Mouse (Mus musculus) midbrain, embryonic 13.5 days (tissue): ENCODE measurements around the gene Olfr297. TPM values are rescaled to one million over a fixed set of nuclear protein-coding genes. Genes with fewer than 3 reads are reported as not detected.

Experiments
- ATAC-seq: fragments of 200-750 bp; cut with Nextera tagmentation; 2 replicates; pipeline ENCODE4 v1.8.0; 2017; ENCODE audit warnings: mild to moderate bottlenecking, moderate TSS enrichment, moderate library complexity
- H3K27ac ChIP-seq: fragments of 300-500 bp; sonication (generic); 2 replicates; pipeline ENCODE4 v1.5.1; 2015; ENCODE audit warnings: inconsistent platforms, mild to moderate bottlenecking, moderate library complexity
- H3K27me3 ChIP-seq: fragments of 300-500 bp; sonication (generic); 2 replicates; pipeline ENCODE4 v1.6.1; 2015; ENCODE audit warnings: mild to moderate bottlenecking, inconsistent platforms
- H3K36me3 ChIP-seq: fragments of 300-500 bp; sonication (generic); 2 replicates; pipeline ENCODE4 v1.6.1; 2015; ENCODE audit warnings: mild to moderate bottlenecking, inconsistent platforms
- H3K4me1 ChIP-seq: fragments of 300-500 bp; sonication (generic); replicated peaks from 2 replicates; pipeline ENCODE4 v1.6.1; 2015; ENCODE audit warnings: inconsistent platforms
- H3K4me2 ChIP-seq: fragments of 300-500 bp; sonication (generic); replicated peaks from 2 replicates; pipeline ENCODE4 v1.6.1; 2015; ENCODE audit warnings: moderate library complexity, mild to moderate bottlenecking, inconsistent platforms
- H3K4me3 ChIP-seq: fragments of 300-500 bp; sonication (generic); replicated peaks from 2 replicates; pipeline ENCODE4 v1.5.1; 2015; ENCODE audit warnings: mild to moderate bottlenecking, inconsistent platforms
- H3K9ac ChIP-seq: fragments of 300-500 bp; sonication (generic); replicated peaks from 2 replicates; pipeline ENCODE4 v1.6.1; 2015; ENCODE audit warnings: mild to moderate bottlenecking, inconsistent platforms
- H3K9me3 ChIP-seq: fragments of 300-500 bp; sonication (generic); 2 replicates; pipeline ENCODE4 v1.6.1; 2016; ENCODE audit warnings: mild to moderate bottlenecking, inconsistent platforms
- WGBS: fragments of 180-500 bp; shearing (Covaris S2); methylation state at CpG from one replicate; pipeline ENCODE4 v1.1.7; 2015; 5-methylcytosine and 5-hydroxymethylcytosine counted together
- polyA plus RNA-seq: library from polyadenylated mRNA; unstranded; fragments of >200 nt; fragmentation: Nextera tagmentation; extraction: Ambion mirVana; gene quantifications from 2 replicates; pipeline ENCODE4 v1.2.1, GENCODE M21; 2015

The Olfr297 gene
- not detected in 2 replicates for polyA plus RNA-seq

DNA sequence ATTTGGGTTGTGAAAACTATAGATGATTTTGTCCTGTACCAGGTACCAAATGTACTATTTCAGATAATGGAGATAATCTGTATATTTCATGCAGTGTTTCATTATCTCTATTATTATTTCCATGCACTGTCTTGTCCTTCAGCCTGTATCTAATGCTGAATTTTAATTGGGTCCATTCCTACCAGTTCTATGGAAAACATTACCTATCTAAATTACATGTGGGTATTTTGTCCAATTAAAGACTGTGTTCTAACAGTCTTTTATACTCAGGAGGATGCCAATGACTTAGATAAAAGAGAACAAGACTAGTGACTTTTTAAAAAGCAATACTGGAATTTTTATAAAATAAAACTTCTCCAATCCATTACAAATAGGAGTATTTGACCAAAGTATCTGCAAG, at the start of gene Olfr297:
Olfr297 (plus strand) TSS at position 301 of the 400 bp plus-strand sequence.
- Histone ChIP-seq H3K4me1 (no peaks in the 10 kb centered on the region), H3K36me3 (no peaks in the 10 kb centered on the region), H3K27me3 (no peaks in the 10 kb centered on the region), H3K27ac (no peak within 1 kb of the TSS), H3K9ac (no peak within 1 kb of the TSS), H3K4me2 (no peak within 1 kb of the TSS), H3K4me3 (no peak within 1 kb of the TSS), H3K9me3 (no peaks in the 10 kb centered on the region)
- no peak for ATAC-seq

DNA sequence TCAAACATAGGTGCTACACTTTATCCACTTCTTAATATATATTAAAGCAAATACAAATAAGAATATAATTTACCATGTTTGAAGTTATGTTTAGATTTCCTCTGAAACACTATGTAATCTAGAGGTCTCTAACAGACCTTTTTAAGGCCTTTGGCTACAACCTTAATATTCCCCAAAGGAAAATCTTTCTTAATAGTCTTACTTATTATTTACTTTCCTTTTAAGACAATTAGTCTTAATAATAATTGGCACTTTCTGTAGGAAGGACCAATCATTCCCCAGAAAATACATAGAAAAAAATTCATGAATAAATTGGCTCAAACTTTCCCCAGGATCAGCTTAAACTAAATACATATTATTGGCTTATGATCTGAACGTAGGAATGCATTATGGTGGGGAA, 27.4 kb upstream of the Olfr297 start, which contains the start of gene Olfr298:
Olfr298 (minus strand) TSS at position 101 of the 400 bp plus-strand sequence.
- no peaks in the 10 kb centered on the region for H3K27me3 ChIP-seq
- no peaks in the 10 kb centered on the region for H3K9me3 ChIP-seq
- H3K27ac ChIP-seq = no peak within 1 kb of the TSS
- H3K4me1 ChIP-seq = no peaks in the 10 kb centered on the region
- no peak within 1 kb of the TSS for H3K9ac ChIP-seq
- no peak within 1 kb of the TSS for H3K4me3 ChIP-seq
- 93% methylated on average over 1 of the region's 1 CpGs for whole genome bisulfite sequencing
- ATAC-seq = no peak
- H3K36me3 ChIP-seq = no peaks in the 10 kb centered on the region
- no peak within 1 kb of the TSS for H3K4me2 ChIP-seq

Other genes starting within 250 kb of the Olfr297 start
- not detected in 2 replicates for gene Olfr310, start 242.8 kb upstream of the Olfr297 start, polyA plus RNA-seq
- not detected in 2 replicates for gene Olfr309, start 206.3 kb upstream of the Olfr297 start, polyA plus RNA-seq
- gene Olfr308, start 194.3 kb upstream of the Olfr297 start, polyA plus RNA-seq = not detected in 2 replicates
- gene Olfr307, start 182.4 kb upstream of the Olfr297 start, polyA plus RNA-seq = not detected in 2 replicates
- not detected in 2 replicates for gene Olfr305, start 153.0 kb upstream of the Olfr297 start, polyA plus RNA-seq
- gene Olfr304, start 133.3 kb upstream of the Olfr297 start, polyA plus RNA-seq = not detected in 2 replicates
- not detected in 2 replicates for gene Olfr303, start 122.2 kb upstream of the Olfr297 start, polyA plus RNA-seq
- not detected in 2 replicates for gene Olfr301, start 116.1 kb upstream of the Olfr297 start, polyA plus RNA-seq
- not detected in 2 replicates for gene Olfr299, start 60.0 kb upstream of the Olfr297 start, polyA plus RNA-seq
- gene Olfr298, start 27.5 kb upstream of the Olfr297 start, polyA plus RNA-seq = not detected in 2 replicates
- not detected in 2 replicates for gene Olfr295, start 63.9 kb downstream of the Olfr297 start, polyA plus RNA-seq
- gene Olfr294, start 96.7 kb downstream of the Olfr297 start, polyA plus RNA-seq = not detected in 2 replicates
- gene Olfr293, start 129.1 kb downstream of the Olfr297 start, polyA plus RNA-seq = not detected in 2 replicates
- gene Olfr292, start 168.4 kb downstream of the Olfr297 start, polyA plus RNA-seq = not detected in 2 replicates